Mouse (Mus musculus): Measurements from ENCODE around the gene Galnt17. TPM values are rescaled to one million over a fixed set of nuclear protein-coding genes. Genes with fewer than 3 reads are reported as not detected.

The Galnt17 gene
- polyA plus RNA-seq, 1 experiment from 2014 or later, result 1.1 TPM

GRCm38 (mm10) chr5:131013101-131013500 lies 295.2 kb downstream of the Galnt17 start:
- 75% methylated on average over 3 of the region's 3 CpGs for WGBS
- no peaks in the 10 kb centered on the region for H3K9me3 ChIP-seq

GRCm38 (mm10) chr5:131009510-131009909 lies 298.8 kb downstream of the Galnt17 start:
- 0 out of 2 replicates have a peak, but pooled peaks cover 2% of the 10 kb centered on the region for H3K9me3 ChIP-seq
- no peak overlapping the region for H3K9ac ChIP-seq
- no peak for ATAC-seq (ENCODE audit: borderline replicate concordance, extremely low read depth, low FRiP score, low TSS enrichment)
- H3K4me1 ChIP-seq, result no peaks in the 10 kb centered on the region
- 44% methylated on average over 6 of the region's 6 CpGs for WGBS
- no peak overlapping the region for H3K27ac ChIP-seq
- H3K36me3 ChIP-seq, result no peaks in the 10 kb centered on the region
- H3K27me3 ChIP-seq, result no peaks in the 10 kb centered on the region
- H3K4me2 ChIP-seq, result no peak overlapping the region
- H3K4me3 ChIP-seq, result no peak overlapping the region

More at GRCm38 (mm10) chr5:131013101-131013500, 295.2 kb downstream of the Galnt17 start:
- Histone ChIP-seq H3K27me3 (no peaks in the 10 kb centered on the region), H3K36me3 (no peaks in the 10 kb centered on the region), H3K4me2 (no peak overlapping the region), H3K27ac (no peak overlapping the region), H3K9ac (no peak overlapping the region), H3K4me1 (no peaks in the 10 kb centered on the region), H3K4me3 (no peak overlapping the region)
- ATAC-seq (ENCODE audit: borderline replicate concordance, extremely low read depth, low FRiP score, low TSS enrichment), result no peak

GRCm38 (mm10) chr5:131008507-131008906 lies 299.8 kb downstream of the Galnt17 start:
- no peak for ATAC-seq (ENCODE audit: borderline replicate concordance, extremely low read depth, low FRiP score, low TSS enrichment)
- WGBS, result 90% methylated on average over 5 of the region's 5 CpGs
- Histone ChIP-seq H3K27me3 (no peaks in the 10 kb centered on the region), H3K4me2 (no peak overlapping the region), H3K4me3 (no peak overlapping the region), H3K27ac (no peak overlapping the region), H3K4me1 (no peaks in the 10 kb centered on the region), H3K9me3 (0 out of 2 replicates have a peak, but pooled peaks cover 2% of the 10 kb centered on the region), H3K9ac (no peak overlapping the region), H3K36me3 (no peaks in the 10 kb centered on the region)

GRCm38 (mm10) chr5:131007871-131008505 lies 300.3 kb downstream of the Galnt17 start:
- Histone ChIP-seq H3K9ac (no peak overlapping the region), H3K9me3 (0 out of 2 replicates have a peak, but pooled peaks cover 2% of the 10 kb centered on the region), H3K27ac (no peak overlapping the region), H3K4me3 (no peak overlapping the region), H3K36me3 (no peaks in the 10 kb centered on the region), H3K4me1 (no peaks in the 10 kb centered on the region), H3K4me2 (no peak overlapping the region), H3K27me3 (no peaks in the 10 kb centered on the region)
- 64% methylated on average over 3 of the region's 3 CpGs for WGBS
- no peak for ATAC-seq (ENCODE audit: borderline replicate concordance, extremely low read depth, low FRiP score, low TSS enrichment)

GRCm38 (mm10) chr5:131007198-131007597 lies 301.1 kb downstream of the Galnt17 start:
- 0 out of 2 replicates have a peak, but pooled peaks cover 2% of the 10 kb centered on the region for H3K9me3 ChIP-seq
- H3K4me3 ChIP-seq, result no peak overlapping the region
- 65% methylated on average over 7 of the region's 7 CpGs for WGBS
- no peak overlapping the region for H3K4me2 ChIP-seq
- no peak overlapping the region for H3K27ac ChIP-seq
- H3K36me3 ChIP-seq, result no peaks in the 10 kb centered on the region
- no peak for ATAC-seq (ENCODE audit: borderline replicate concordance, extremely low read depth, low FRiP score, low TSS enrichment)
- no peak overlapping the region for H3K9ac ChIP-seq
- no peaks in the 10 kb centered on the region for H3K4me1 ChIP-seq
- H3K27me3 ChIP-seq, result no peaks in the 10 kb centered on the region

- no peak overlapping the region for H3K27ac ChIP-seq
- 87% methylated on average over 3 of the region's 3 CpGs for WGBS
- no peaks in the 10 kb centered on the region for H3K4me1 ChIP-seq
- H3K36me3 ChIP-seq, result no peaks in the 10 kb centered on the region
- H3K9me3 ChIP-seq, result 0 out of 2 replicates have a peak, but pooled peaks cover 2% of the 10 kb centered on the region
- no peak overlapping the region for H3K4me2 ChIP-seq
- H3K9ac ChIP-seq, result no peak overlapping the region
- ATAC-seq (ENCODE audit: borderline replicate concordance, extremely low read depth, low FRiP score, low TSS enrichment), result no peak
- H3K27me3 ChIP-seq, result no peaks in the 10 kb centered on the region
- no peak overlapping the region for H3K4me3 ChIP-seq
Measured at GRCm38 (mm10) chr5:131006524-131006923, 301.8 kb downstream of the Galnt17 start.

- Histone ChIP-seq H3K4me1 (peaks cover 3% of the 10 kb centered on the region; the same call in 1 of the 2 replicates), H3K4me3 (no peak overlapping the region), H3K27me3 (no peaks in the 10 kb centered on the region), H3K27ac (peak overlapping the region; percentile 46), H3K9ac (no peak overlapping the region), H3K36me3 (no peaks in the 10 kb centered on the region), H3K4me2 (no peak overlapping the region), H3K9me3 (0 out of 2 replicates have a peak, but pooled peaks cover 2% of the 10 kb centered on the region)
- WGBS, result 34% methylated on average over 2 of the region's 2 CpGs
- ATAC-seq (ENCODE audit: borderline replicate concordance, extremely low read depth, low FRiP score, low TSS enrichment), result peak; percentile 91
Measured at GRCm38 (mm10) chr5:131000572-131000971, 307.7 kb downstream of the Galnt17 start.

- Histone ChIP-seq H3K4me3 (no peak overlapping the region), H3K4me2 (no peak overlapping the region), H3K9me3 (no peaks in the 10 kb centered on the region), H3K36me3 (no peaks in the 10 kb centered on the region), H3K9ac (no peak overlapping the region), H3K4me1 (no peaks in the 10 kb centered on the region), H3K27me3 (no peaks in the 10 kb centered on the region), H3K27ac (no peak overlapping the region)
- ATAC-seq (ENCODE audit: borderline replicate concordance, extremely low read depth, low FRiP score, low TSS enrichment), result no peak
- WGBS, result 80% methylated on average over 8 of the region's 8 CpGs
Measured at GRCm38 (mm10) chr5:130979321-130979720, 329.0 kb downstream of the Galnt17 start.

- H3K4me3 ChIP-seq, result no peak overlapping the region
- 42% methylated on average over 2 of the region's 2 CpGs for WGBS
- no peak overlapping the region for H3K9ac ChIP-seq
- no peaks in the 10 kb centered on the region for H3K9me3 ChIP-seq
- H3K4me1 ChIP-seq, result no peaks in the 10 kb centered on the region
- no peak overlapping the region for H3K27ac ChIP-seq
- no peak for ATAC-seq (ENCODE audit: borderline replicate concordance, extremely low read depth, low FRiP score, low TSS enrichment)
- H3K4me2 ChIP-seq, result no peak overlapping the region
- H3K27me3 ChIP-seq, result no peaks in the 10 kb centered on the region
- H3K36me3 ChIP-seq, result no peaks in the 10 kb centered on the region
Measured at GRCm38 (mm10) chr5:130978871-130979270, 329.4 kb downstream of the Galnt17 start.

- H3K27me3 ChIP-seq, result no peaks in the 10 kb centered on the region
- no peak for ATAC-seq (ENCODE audit: borderline replicate concordance, extremely low read depth, low FRiP score, low TSS enrichment)
- 91% methylated on average over 3 of the region's 3 CpGs for WGBS
- no peak overlapping the region for H3K9ac ChIP-seq
- no peaks in the 10 kb centered on the region for H3K36me3 ChIP-seq
- no peak overlapping the region for H3K4me3 ChIP-seq
- no peaks in the 10 kb centered on the region for H3K9me3 ChIP-seq
- no peak overlapping the region for H3K27ac ChIP-seq
- H3K4me2 ChIP-seq, result no peak overlapping the region
- H3K4me1 ChIP-seq, result no peaks in the 10 kb centered on the region
Measured at GRCm38 (mm10) chr5:130977999-130978398, 330.3 kb downstream of the Galnt17 start.

- ATAC-seq (ENCODE audit: borderline replicate concordance, extremely low read depth, low FRiP score, low TSS enrichment), result no peak
- Histone ChIP-seq H3K4me2 (no peak overlapping the region), H3K36me3 (no peaks in the 10 kb centered on the region), H3K4me3 (no peak overlapping the region), H3K27me3 (no peaks in the 10 kb centered on the region), H3K9me3 (no peaks in the 10 kb centered on the region), H3K9ac (no peak overlapping the region), H3K27ac (no peak overlapping the region), H3K4me1 (no peaks in the 10 kb centered on the region)
- WGBS, result 50% methylated on average over 7 of the region's 7 CpGs
Measured at GRCm38 (mm10) chr5:130952361-130952760, 355.9 kb downstream of the Galnt17 start.

- no peaks in the 10 kb centered on the region for H3K36me3 ChIP-seq
- H3K27ac ChIP-seq, result no peak overlapping the region
- 36% methylated on average over 6 of the region's 6 CpGs for WGBS
- peak; percentile 64; the same call in 1 of the 2 replicates for ATAC-seq (ENCODE audit: borderline replicate concordance, extremely low read depth, low FRiP score, low TSS enrichment)
- H3K4me1 ChIP-seq, result no peaks in the 10 kb centered on the region
- no peak overlapping the region for H3K4me3 ChIP-seq
- no peak overlapping the region for H3K9ac ChIP-seq
- H3K27me3 ChIP-seq, result no peaks in the 10 kb centered on the region
- H3K4me2 ChIP-seq, result no peak overlapping the region
- H3K9me3 ChIP-seq, result no peaks in the 10 kb centered on the region
Measured at GRCm38 (mm10) chr5:130950894-130951400, 357.4 kb downstream of the Galnt17 start.
